Mouse (Mus musculus) 3134 (cell line): ENCODE measurements around the gene Enkur.

Source experiments
- DNase-seq: peaks from one replicate; pipeline ENCODE4 v3.0.0-alpha.2; 2011; ENCODE audit warnings: low spot score; ENCODE audit not compliant: insufficient read length; ENCODE audit errors: extremely low read depth

Gene Enkur

DNA sequence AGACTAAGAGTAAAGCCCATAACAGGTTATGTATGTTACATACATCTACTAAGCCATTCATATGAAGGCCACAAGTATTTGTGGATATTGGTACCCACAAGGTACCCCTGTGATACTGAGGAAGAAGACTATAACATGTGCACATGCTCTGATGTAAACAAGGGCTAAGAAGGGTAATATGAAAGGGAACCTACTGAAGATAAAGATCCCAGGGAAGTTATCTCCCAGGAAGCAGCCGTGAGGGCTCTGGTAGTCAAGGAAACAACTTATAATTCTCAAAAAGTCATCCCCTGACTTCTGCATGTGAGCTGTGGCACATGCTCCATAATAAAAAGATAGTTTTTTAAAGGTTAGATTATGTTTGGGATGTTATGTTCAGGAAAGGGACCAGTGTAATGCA lies 13.9 kb downstream of the Enkur start:
- DNase-seq = no peak

DNA sequence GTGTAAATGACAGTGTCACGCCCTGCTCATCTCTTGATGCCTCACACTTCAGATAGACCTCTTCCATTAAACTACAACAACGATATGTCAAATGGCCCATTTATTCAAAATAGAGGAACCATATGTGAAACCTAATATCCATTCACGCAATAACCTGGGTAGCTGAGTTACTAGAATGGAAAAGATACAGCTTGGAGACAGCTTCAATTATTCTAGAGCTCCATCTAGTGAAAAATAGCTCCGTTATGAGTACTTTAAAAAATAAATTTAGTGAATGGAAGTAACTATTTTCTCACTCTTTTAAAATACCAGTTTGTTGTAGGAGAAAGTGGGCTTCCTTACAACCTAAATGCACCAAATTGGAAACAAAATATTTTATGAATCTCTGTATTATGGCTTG lies 16.6 kb downstream of the Enkur start:
- no peak for DNase-seq

DNA sequence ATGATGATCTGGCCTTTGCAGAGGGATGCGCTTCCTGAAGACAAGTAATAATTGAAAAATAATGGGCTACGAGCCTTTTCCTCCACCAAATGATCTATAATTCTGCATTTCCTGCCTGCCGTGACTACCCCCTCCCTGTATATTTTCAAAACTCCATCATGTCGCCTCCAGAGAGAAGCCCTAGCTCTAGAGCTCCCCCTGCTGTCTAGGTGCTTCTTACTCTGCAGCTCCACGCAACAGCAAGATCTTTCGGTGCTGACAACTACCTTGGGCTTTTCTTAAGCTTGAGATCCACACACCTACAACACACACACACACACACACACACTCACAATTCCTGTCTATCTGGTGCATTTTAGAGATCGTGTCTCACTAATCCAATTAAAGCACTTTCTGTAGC lies 17.6 kb downstream of the Enkur start:
- peak; percentile 18 for DNase-seq

DNA sequence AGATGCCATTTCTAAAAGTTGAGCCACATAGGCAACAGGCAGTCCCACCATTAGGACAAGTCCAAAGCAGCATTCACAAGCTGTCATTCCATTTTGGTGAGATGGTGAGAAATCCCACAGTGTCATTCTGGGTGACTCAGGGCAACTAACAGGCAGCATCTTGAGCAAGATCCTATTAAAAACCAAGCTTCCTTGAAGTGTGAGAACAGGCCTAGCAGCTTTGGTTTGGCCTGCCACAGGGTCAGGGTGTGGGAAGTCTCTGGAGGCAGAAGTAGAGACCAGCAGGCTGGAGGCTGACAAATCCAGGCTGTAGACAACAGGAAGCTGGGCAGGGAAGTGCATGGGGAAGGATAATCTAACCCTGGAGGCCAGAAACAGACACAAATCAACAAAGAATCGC lies 22.4 kb downstream of the Enkur start:
- peak; percentile 37 for DNase-seq

DNA sequence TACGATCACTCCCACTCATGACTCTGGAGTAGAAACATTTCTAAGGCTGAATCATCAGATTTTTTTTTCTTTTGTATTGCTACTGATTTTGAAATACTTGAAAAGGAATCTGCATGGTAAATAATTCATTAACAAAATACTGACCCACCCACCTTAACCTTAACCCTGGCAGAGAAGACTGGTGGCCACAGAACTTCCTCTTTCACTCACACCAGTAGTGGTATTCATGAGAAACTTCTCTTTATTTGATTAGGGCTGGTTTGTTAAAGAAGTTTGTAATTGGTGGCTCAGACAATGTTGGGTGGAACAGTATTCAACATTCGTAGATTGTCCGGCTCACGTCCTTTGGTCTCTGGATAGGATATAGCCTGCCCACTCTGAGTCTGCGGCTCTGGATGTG lies 26.0 kb downstream of the Enkur start:
- no peak for DNase-seq

DNA sequence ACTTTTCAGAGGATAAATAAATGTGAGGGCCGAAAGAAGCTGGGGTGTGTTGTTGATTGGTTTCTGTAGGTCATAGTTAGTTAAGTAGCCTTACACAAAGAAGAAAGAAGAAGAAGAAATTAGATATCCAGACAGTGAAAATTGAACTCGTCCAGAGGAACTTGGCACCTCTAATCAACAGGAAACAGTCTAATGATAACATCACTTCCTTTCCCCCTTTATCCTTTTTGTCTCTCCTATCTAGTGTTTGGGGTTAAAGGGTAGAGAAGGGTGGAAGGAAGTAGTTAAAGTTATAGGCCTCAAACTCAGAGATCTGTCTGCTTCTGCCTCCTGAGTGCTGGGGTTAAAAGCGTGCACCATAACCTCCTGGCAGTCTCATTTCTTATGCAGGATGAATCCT lies 32.4 kb downstream of the Enkur start:
- DNase-seq = no peak

DNA sequence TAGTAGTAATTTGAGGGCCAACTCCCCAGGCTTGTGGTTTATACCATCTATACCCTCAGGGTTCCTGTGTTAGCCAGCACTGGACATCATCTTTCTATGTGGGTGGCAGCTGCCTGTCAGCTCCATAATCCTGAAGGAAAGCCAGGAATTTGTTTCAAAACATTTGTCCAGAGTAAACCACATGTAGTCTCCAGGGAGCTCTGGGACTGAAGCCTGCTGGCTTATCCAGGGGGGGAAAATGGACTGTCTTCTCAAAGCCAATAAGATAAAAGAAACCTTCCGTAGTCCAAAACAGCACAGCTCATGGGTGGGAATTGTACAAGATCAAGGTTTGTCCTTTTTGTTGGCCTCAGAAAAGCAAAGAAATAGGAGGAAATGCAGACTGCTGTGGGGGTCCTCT lies 37.2 kb downstream of the Enkur start:
- peak; percentile 21 for DNase-seq

DNA sequence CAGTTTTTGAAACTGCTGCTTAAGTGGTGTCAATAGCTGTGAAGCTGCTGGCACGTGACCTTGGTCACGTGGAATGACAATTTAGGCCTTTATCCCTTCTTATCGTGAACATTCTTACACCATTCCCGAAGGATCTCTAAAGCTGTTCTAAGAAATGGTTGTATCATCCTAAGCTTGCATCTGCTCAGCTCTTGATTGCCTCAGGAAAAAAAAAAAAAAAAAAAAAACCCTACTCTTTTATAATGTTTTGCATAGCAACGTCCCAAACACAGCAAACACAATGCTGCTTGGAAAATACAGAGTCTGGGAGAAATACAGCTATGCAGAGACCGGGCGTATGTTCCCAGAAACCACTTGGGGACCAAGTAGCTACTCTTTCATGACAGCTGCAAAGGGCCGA lies 40.9 kb downstream of the Enkur start:
- DNase-seq = no peak

DNA sequence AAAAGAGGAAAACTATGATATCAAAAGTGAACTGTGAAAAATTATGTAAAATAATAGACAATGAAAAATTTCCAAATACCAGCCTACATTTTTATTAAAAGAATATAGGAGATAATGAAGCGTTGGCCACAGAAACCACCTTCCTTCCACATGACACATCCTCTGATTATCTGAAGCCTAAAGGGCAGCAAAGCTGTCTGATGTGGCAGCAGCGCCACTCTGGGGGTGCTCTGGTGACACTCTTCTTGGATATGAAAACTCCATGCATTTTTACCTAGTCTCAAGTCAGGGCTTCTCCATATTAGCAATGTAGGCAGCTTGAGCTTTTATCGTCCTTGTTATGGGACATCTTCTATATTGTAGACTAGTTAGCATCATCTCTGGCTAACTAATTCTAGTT lies 51.7 kb downstream of the Enkur start:
- no peak for DNase-seq

DNA sequence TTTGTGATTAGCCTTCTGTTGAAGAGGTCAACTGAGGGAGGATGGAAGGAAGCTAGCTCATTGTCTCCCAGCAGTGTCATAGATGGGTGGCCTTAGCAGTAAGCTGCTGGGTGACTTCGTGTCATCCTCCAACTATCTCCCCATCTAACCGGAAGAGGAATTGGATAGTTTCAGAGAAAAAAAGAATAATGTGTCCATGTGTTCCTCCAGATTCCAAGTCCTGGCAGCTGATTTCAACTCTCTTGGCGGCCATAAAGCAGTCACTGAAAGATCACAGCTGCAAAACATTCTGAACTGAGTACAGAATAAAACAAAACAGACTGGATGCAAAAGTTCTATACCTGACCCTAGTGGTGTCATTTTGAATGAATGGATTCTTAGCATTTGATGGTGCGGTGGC lies 58.0 kb downstream of the Enkur start:
- no peak for DNase-seq

DNA sequence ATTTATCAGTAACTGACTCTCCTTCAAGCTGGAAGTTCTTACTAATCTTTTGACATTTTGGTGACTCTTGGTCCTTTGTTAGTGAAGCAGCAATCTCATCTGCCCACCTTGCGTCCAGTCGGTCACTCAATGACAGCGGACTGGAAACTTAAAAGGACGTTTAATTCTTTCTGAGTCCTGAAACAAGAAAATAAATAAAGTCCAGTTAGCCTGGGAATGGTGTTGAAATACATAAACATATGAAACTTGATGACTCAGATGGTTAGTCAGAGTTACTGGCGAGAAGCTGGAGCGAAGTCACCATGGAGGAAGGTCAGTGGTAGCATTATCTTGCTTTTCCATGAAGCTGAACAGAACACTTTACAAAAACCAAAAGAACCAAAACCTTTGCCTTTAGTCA lies 58.7 kb downstream of the Enkur start:
- peak; percentile 57 for DNase-seq

DNA sequence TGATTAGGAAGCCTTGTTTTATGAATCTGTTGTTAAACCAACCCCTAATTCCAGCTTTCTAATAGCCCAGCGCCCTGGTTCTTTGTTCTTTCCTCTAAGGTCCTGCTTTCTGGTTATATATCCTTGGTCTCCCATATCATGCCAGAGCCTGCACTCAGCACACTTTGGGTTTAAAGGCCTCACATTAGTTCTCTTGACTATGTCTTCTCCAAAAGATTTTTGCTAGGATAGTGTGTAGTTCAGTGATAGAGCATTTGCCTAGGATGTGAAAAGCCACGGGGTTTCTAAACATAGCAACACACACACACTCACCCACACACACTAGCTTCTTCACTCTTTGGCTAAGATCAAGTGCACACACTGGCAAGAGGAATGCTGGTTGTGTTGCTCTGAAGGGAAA lies 62.5 kb downstream of the Enkur start:
- no peak for DNase-seq

DNA sequence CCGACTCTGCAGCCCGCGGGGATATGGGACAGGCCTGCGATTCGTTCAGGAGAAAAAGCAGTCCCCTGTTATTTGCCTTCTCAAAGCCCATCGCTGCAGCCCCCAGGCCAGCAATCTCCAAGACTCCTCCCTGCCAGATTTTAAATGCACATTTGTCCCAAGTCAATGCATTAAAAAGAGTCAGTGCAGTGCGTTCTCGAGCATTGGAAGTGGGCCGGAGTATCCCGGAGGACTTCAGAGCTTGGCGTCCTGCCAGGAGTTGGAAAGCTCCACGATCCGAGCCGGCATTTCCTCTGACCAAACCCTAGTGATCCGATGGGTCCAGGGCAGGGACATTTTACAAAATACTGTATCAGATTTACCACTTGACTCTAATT lies 63.0 kb downstream of the Enkur start:
- DNase-seq = no peak

DNA sequence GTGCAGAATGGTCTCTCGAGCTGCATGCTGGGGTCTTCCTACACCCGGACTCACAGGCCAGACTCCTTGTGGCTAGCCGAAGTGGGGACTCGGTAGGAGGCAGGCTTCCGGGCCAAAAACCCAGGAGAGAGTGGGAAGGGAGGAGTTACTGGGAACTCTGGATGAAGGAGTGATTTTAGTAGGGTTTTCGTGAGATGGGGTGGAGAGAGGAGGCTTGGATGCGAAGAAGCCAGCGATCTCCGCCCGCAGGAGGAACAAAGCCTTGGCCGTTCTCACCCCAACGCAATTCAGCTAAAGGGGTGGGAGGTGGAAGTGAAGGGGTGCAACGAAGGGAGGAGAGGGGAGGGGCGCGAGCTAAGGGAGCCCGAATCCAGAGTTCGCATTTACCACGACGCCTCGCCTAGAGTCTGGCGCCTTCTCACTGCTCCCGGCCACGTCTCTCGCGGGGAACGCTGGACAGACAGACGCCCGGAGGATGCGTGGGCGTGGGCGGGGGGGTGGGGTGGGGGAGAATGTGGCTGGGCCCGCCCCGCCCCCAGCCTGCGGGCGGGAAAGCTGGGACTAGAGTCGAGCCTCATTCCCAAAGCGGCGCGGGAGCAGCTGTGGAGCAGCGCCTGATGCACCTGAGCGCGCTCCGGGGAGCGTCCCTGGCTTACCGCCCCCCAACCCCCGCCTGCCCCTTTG lies 63.5 kb downstream of the Enkur start:
- DNase-seq = no peak

DNA sequence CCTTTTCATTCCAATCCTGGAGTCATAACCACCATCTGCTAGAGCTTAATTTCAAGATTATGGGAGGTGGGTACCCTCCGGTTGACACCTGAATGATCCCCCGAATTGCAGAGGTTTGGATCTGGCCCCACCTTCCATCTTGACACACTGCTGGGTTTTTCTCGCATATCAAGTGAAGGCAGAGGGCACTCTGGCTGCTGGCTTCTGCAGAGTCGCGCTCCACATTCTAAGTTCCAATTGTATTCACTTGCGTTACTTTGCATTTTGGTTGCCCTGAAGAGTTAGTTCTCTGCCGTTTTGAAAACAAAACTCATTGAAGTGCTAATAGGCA lies 64.0 kb downstream of the Enkur start:
- DNase-seq = no peak
